ENCODE assay signal across 9 mouse cellular contexts in genomic region chr7:28822993-28823903, GRCm38 (mm10). TPM values are rescaled to one million over a fixed set of nuclear protein-coding genes. Genes with fewer than 3 reads are reported as not detected.
DNase-seq lines count a peak whose midpoint lies in the region; ATAC-seq lines count a peak whose summit lies in the region.
"Had no signal": no experiment of that assay in that cellular context is flagged by ENCODE, and none has a peak within 500 bp of the region (broad histone marks: within the 10 kb centered on the region; RNA-seq: fewer than 3 reads in every experiment).

No protein-coding gene starts in this region.

- ATAC-seq in limb, embryonic 12.5 days (ENCODE audit: insufficient number of reproducible peaks, insufficient read depth, low FRiP score, low TSS enrichment, low read depth), result no peak
- ATAC-seq in embryonic facial prominence, embryonic 14.5 days (ENCODE audit: low read depth), result no peak
- ATAC-seq in liver, embryonic 13.5 days (ENCODE audit: low read depth), result no peak
- no peak for ATAC-seq in CD4-positive, CD25-positive, alpha-beta regulatory T cell, adult 4 months

- H3K4me1 ChIP-seq in limb, embryonic 12.5 days (replicated peaks), result peaks cover 12% of the 10 kb centered on the region
- peaks cover 15% of the 10 kb centered on the region for H3K4me1 ChIP-seq in limb, embryonic 10.5 days
- no peaks in the 10 kb centered on the region for H3K4me1 ChIP-seq in embryonic facial prominence, embryonic 14.5 days (ENCODE audit: control insufficient read depth, insufficient read depth, low read length)
- peaks cover 77% of the 10 kb centered on the region for H3K4me1 ChIP-seq in liver, embryonic 13.5 days (replicated peaks)

- peak overlapping the region; percentile 25; the same call in 1 of the 2 replicates for H3K27ac ChIP-seq in limb, embryonic 12.5 days
- no peak overlapping the region for H3K27ac ChIP-seq in limb, embryonic 10.5 days
- H3K27ac ChIP-seq in embryonic facial prominence, embryonic 14.5 days (replicated peaks; ENCODE audit: low read depth, low read length), result peak overlapping the region; percentile 91
- H3K27ac ChIP-seq in liver, embryonic 13.5 days, result peak overlapping the region; percentile 62

- peaks cover 54% of the 10 kb centered on the region for H3K36me3 ChIP-seq in limb, embryonic 12.5 days
- H3K36me3 ChIP-seq in limb, embryonic 10.5 days, result peaks cover 48% of the 10 kb centered on the region
- H3K36me3 ChIP-seq in embryonic facial prominence, embryonic 14.5 days (ENCODE audit: control insufficient read depth, insufficient read depth, low read length), result peaks cover 53% of the 10 kb centered on the region
- peaks cover 53% of the 10 kb centered on the region for H3K36me3 ChIP-seq in liver, embryonic 13.5 days

- H3K9me3 ChIP-seq in limb, embryonic 12.5 days, result no peaks in the 10 kb centered on the region
- no peaks in the 10 kb centered on the region for H3K9me3 ChIP-seq in limb, embryonic 10.5 days (replicated peaks)
- no peaks in the 10 kb centered on the region for H3K9me3 ChIP-seq in embryonic facial prominence, embryonic 14.5 days (ENCODE audit: control insufficient read depth, low read length)
- no peaks in the 10 kb centered on the region for H3K9me3 ChIP-seq in liver, embryonic 13.5 days (replicated peaks)

- H3K4me2 ChIP-seq in limb, embryonic 12.5 days, result no peak overlapping the region
- no peak overlapping the region for H3K4me2 ChIP-seq in embryonic facial prominence, embryonic 14.5 days (ENCODE audit: low read depth, low read length)
- H3K4me2 ChIP-seq in liver, embryonic 13.5 days, result no peak overlapping the region

- DNase-seq in embryo, embryonic 10 days (ENCODE audit: low spot score), result peak; percentile 15
- DNase-seq in embryo, embryonic 10.5 days (ENCODE audit: low spot score), result no peak
- DNase-seq in limb, embryonic 10.5 days (ENCODE audit: low spot score), result no peak
- DNase-seq in embryonic facial prominence, embryonic 14.5 days (ENCODE audit: low spot score), result no peak
- DNase-seq in liver, embryonic 13.5 days, result no peak
- DNase-seq in c-Kit-positive CD71-positive TER-119-positive erythroid progenitor cells, embryonic 14.5 days (ENCODE audit: low spot score), result no peak
- DNase-seq: lung, postnatal 4 days had no signal

- H3K4me3 ChIP-seq in limb, embryonic 12.5 days (replicated peaks), result no peak overlapping the region
- H3K4me3 ChIP-seq in limb, embryonic 10.5 days, result no peak overlapping the region
- H3K4me3 ChIP-seq in embryonic facial prominence, embryonic 14.5 days (ENCODE audit: low read depth, low read length), result no peak overlapping the region
- H3K4me3 ChIP-seq in liver, embryonic 13.5 days (replicated peaks), result no peak overlapping the region

- no peaks in the 10 kb centered on the region for H3K27me3 ChIP-seq in limb, embryonic 12.5 days
- no peaks in the 10 kb centered on the region for H3K27me3 ChIP-seq in limb, embryonic 10.5 days (ENCODE audit: low read depth, poor library complexity, severe bottlenecking)
- no peaks in the 10 kb centered on the region for H3K27me3 ChIP-seq in embryonic facial prominence, embryonic 14.5 days (replicated peaks; ENCODE audit: control insufficient read depth, insufficient read depth, low read length)
- H3K27me3 ChIP-seq in liver, embryonic 13.5 days, result no peaks in the 10 kb centered on the region

- WGBS in limb, embryonic 12.5 days, result 54% methylated on average over 10 of the region's 10 CpGs
- WGBS in limb, embryonic 10.5 days, result 61% methylated on average over 10 of the region's 10 CpGs
- 48% methylated on average over 10 of the region's 10 CpGs for WGBS in embryonic facial prominence, embryonic 14.5 days
- 50% methylated on average over 10 of the region's 10 CpGs for WGBS in liver, embryonic 13.5 days (ENCODE audit: insufficient replicate concordance)

- H3K9ac ChIP-seq in limb, embryonic 12.5 days (replicated peaks), result no peak overlapping the region
- no peak overlapping the region; the same call in 1 of the 2 replicates for H3K9ac ChIP-seq in embryonic facial prominence, embryonic 14.5 days (ENCODE audit: low read depth, low read length)
- no peak overlapping the region for H3K9ac ChIP-seq in liver, embryonic 13.5 days

RNA-seq across cellular contexts. Expression of gene Ech1, which starts 1.8 kb away (rescaled TPM):
- 111 and 114 TPM in 2 replicates for polyA plus RNA-seq in limb, embryonic 12.5 days (2016; fragmentation: Nextera tagmentation; extraction: Ambion mirVana)
- polyA plus RNA-seq in limb, embryonic 10.5 days (2016; fragmentation: Nextera tagmentation; extraction: Ambion mirVana), result 69.1 and 90.7 TPM in 2 replicates
- 183 and 202 TPM in 2 replicates for polyA plus RNA-seq in embryonic facial prominence, embryonic 14.5 days (2014; fragmentation: Nextera tagmentation; extraction: Ambion mirVana)
- 74.5 and 77.7 TPM in 2 replicates for polyA plus RNA-seq in liver, embryonic 13.5 days (2015; fragmentation: Nextera tagmentation; extraction: Ambion mirVana)
- polyA plus RNA-seq in CD4-positive, CD25-positive, alpha-beta regulatory T cell, adult 4 months (2017; shearing (Covaris generic)), result 100 to 1,000 TPM; 198 to 237 TPM

RNA-seq across cellular contexts. Expression of gene Lgals4, which starts 10.4 kb away (rescaled TPM):
- polyA plus RNA-seq in limb, embryonic 12.5 days (2016; fragmentation: Nextera tagmentation; extraction: Ambion mirVana), result 4.9 and 6.7 TPM in 2 replicates
- polyA plus RNA-seq in limb, embryonic 10.5 days (2016; fragmentation: Nextera tagmentation; extraction: Ambion mirVana), result 2.7 and 4.1 TPM in 2 replicates
- polyA plus RNA-seq in embryonic facial prominence, embryonic 14.5 days (2014; fragmentation: Nextera tagmentation; extraction: Ambion mirVana), result 3.4 and 4.1 TPM in 2 replicates
- polyA plus RNA-seq in liver, embryonic 13.5 days (2015; fragmentation: Nextera tagmentation; extraction: Ambion mirVana), result 1.6 and 3.1 TPM in 2 replicates
- polyA plus RNA-seq in CD4-positive, CD25-positive, alpha-beta regulatory T cell, adult 4 months (2017; shearing (Covaris generic)), result 10 to 100 TPM; 28.0 to 57.1 TPM

RNA-seq across cellular contexts. Expression of gene Hnrnpl, which starts 14.9 kb away (rescaled TPM):
- 347 and 425 TPM in 2 replicates for polyA plus RNA-seq in limb, embryonic 12.5 days (2016; fragmentation: Nextera tagmentation; extraction: Ambion mirVana)
- polyA plus RNA-seq in limb, embryonic 10.5 days (2016; fragmentation: Nextera tagmentation; extraction: Ambion mirVana), result 335 and 336 TPM in 2 replicates
- polyA plus RNA-seq in embryonic facial prominence, embryonic 14.5 days (2014; fragmentation: Nextera tagmentation; extraction: Ambion mirVana), result 180 and 182 TPM in 2 replicates
- polyA plus RNA-seq in liver, embryonic 13.5 days (2015; fragmentation: Nextera tagmentation; extraction: Ambion mirVana), result 130 and 154 TPM in 2 replicates
- 100 to 1,000 TPM; 181 to 326 TPM for polyA plus RNA-seq in CD4-positive, CD25-positive, alpha-beta regulatory T cell, adult 4 months (2017; shearing (Covaris generic))

RNA-seq across cellular contexts. Expression of gene Rinl, which starts 34.5 kb away (rescaled TPM):
- polyA plus RNA-seq in limb, embryonic 12.5 days (2016; fragmentation: Nextera tagmentation; extraction: Ambion mirVana), result 2.3 and 3.1 TPM in 2 replicates
- 2.7 and 3.0 TPM in 2 replicates for polyA plus RNA-seq in limb, embryonic 10.5 days (2016; fragmentation: Nextera tagmentation; extraction: Ambion mirVana)
- 2.7 and 3.0 TPM in 2 replicates for polyA plus RNA-seq in embryonic facial prominence, embryonic 14.5 days (2014; fragmentation: Nextera tagmentation; extraction: Ambion mirVana)
- 10.8 and 12.0 TPM in 2 replicates for polyA plus RNA-seq in liver, embryonic 13.5 days (2015; fragmentation: Nextera tagmentation; extraction: Ambion mirVana)
- 100 to 1,000 TPM; 197 to 273 TPM for polyA plus RNA-seq in CD4-positive, CD25-positive, alpha-beta regulatory T cell, adult 4 months (2017; shearing (Covaris generic))

RNA-seq across cellular contexts. Expression of gene Lgals7, which starts 40.4 kb away (rescaled TPM):
- 3.4 and 4.8 TPM in 2 replicates for polyA plus RNA-seq in limb, embryonic 12.5 days (2016; fragmentation: Nextera tagmentation; extraction: Ambion mirVana)
- polyA plus RNA-seq in limb, embryonic 10.5 days (2016; fragmentation: Nextera tagmentation; extraction: Ambion mirVana), result 0.41 and 0.73 TPM in 2 replicates
- 27.3 and 53.0 TPM in 2 replicates for polyA plus RNA-seq in embryonic facial prominence, embryonic 14.5 days (2014; fragmentation: Nextera tagmentation; extraction: Ambion mirVana)
- 0.44 TPM in 1 of 2 replicates, not detected in the other for polyA plus RNA-seq in liver, embryonic 13.5 days (2015; fragmentation: Nextera tagmentation; extraction: Ambion mirVana)
- polyA plus RNA-seq in CD4-positive, CD25-positive, alpha-beta regulatory T cell, adult 4 months (2017; shearing (Covaris generic)), result 1 to 10 TPM; 1.1 to 1.6 TPM
